Mouse (Mus musculus): ENCODE measurements around the gene Selenoo.

Gene Selenoo

DNA sequence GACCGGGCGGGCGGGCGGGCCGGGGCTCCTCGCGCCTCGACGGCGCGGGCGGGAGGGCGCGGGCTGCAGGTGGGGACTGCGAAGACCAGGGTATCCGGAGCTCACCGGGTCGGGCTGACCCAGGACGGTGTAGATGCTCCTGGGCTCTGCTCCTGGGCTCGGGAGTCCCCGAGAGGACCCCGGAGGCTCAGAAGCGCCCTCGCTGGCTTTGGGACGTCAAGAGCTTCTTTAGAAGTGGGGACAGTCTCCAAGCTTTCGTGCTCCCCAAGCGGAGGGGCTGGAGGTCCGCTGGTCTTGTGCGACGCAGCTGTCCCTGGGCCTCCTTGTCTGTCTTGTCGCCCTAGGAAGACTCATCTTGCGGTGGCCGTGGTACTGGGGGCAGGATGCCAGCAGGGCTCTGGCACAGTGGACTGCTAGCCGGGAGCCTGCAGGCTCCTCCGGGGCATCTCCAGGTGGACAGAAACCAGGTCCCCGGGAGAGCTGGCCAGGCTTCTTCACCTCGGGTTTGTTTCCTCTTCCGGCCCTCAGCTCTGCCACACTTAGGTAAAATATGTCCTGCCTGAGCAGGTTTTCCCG, 12.6 kb upstream of the Selenoo start:
- peak; percentile 58 for DNase-seq

DNA sequence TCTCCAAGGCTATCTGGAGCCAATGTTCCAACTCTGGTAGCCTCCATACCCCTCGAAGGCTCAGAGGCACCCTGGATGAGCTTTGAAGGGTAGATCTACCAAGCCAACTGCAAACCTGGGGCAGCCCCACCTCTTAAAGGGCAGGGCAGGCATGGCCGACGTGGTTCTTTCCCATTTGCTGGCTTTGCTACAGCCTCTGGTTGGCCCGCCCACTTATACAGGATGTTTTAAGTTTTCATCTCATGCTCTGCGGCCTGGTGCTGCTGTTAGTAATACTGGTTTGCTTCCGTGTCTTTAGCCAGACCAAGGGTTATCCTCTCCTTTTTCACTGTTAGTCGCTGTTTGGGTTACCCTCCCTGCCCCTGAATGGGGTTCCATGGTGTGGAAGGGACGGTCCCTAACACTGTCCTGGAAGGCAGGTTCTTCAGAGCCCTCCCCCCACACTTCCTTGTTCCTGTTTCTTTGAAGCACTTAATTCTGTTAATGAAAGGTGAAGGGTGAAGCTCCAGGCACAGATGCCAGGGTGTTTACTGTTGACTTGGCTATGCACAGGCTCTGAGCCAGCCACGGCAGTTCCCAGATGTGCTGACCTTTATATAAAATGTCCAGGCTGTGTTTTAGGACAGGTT, 10.6 kb upstream of the Selenoo start:
- DNase-seq = peak; percentile 90

DNA sequence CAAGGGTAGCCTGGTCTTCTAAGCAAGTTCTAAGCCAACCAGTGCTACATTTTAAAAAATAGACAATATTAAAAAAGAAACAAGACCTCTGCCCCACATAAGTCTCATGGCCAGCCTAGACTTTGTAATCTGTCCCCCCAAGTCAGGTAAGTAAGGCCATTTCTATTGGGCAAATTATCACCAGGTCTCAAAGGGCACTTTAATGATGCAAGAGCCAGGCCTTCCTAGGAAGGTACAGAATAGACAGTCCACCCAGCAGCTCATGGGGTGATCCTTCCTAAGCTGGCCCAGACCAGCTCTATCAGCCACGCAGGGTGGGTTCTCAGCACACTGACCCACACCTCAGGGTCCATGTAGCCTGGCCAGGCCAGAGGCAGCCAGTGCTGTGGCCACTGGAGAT, 5.0 kb upstream of the Selenoo start:
- no peak for DNase-seq

DNA sequence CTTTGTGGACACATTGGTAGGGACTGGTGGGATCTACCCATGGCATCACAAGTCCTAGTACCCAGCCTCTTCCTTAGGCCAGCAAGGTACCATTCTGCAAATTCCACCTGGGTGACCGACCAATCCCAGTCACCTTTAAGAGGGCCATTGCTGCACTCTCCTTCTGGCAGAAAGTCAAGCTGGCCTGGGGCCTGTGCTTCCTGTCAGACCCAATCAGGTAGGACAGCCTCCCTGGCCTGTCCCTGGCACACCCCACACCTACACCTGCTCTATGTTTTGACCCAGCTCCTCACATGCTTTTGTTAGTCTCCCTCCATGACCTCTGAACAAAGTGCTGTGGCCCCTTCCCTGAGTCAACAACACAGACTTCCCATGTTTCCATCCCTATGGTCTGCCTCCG, 4.1 kb upstream of the Selenoo start:
- DNase-seq = no peak

DNA sequence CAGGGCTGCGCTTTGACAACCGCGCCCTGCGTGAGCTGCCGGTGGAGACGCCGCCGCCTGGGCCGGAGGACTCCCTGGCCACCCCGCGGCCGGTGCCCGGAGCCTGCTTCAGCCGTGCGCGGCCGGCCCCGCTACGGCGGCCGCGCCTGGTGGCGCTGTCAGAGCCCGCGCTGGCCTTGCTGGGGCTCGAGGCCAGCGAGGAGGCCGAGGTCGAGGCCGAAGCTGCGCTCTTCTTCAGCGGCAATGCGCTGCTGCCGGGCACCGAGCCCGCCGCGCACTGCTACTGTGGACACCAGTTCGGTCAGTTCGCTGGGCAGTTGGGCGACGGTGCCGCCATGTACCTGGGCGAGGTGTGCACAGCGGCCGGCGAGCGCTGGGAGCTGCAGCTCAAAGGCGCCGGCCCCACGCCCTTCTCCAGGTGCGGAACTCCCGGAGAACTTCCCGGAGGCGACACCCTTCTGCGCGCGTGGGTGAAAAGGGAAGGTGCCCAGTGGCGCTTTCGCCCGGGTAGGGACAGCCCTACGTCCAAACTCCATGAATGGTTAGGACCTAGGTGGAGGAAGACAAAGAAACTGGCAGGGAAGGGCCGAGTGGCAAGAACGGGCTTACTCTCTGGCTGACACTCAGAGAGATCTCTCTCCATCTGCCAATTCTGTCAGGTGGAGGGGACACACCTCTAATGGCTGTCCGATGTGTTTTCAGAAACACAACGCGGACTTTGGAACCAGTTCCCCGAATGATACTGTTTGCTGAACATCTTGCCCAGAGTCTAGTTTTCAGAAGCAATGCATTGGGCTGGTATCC, 566 bp downstream of the Selenoo start:
- peak; percentile 63 for DNase-seq

DNA sequence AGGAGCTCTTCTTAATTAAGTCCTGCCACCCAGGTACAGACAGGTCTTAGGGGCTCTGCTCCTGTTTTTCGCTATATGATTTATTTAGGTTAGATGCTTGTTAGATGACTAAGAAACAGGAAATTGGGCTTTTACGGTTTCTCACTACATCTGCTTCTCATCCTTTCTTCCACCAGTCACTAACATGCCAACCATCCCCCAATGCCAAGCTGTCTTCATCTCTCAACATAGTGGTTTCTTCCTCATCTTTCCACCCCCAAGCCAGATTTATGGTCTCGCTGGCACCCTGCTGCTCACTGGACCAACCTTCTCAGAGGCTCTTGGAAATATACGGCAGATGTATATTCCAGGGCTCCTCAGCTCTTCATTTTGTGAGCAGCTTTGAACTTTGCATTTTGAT, 1.8 kb downstream of the Selenoo start:
- DNase-seq = no peak

DNA sequence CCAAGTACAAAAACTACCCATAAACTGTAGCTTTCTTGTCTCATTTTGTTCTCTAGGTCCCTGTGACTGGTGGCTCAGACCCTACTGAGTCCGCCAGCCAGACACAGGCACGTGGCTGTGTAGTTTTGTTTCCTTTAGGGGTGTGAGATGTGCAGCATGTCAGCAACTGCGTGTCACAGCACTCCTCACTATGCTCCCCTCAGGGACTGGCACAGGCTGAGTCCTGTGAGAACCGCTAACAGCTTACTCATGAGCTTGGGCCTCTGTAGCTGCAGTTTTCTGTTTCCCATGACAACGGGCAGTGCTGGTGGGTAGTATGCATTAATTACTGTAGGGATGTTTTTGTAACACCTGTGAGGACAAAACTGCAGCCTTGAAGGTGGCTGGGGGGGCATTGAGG, 3.3 kb downstream of the Selenoo start:
- no peak for DNase-seq

DNA sequence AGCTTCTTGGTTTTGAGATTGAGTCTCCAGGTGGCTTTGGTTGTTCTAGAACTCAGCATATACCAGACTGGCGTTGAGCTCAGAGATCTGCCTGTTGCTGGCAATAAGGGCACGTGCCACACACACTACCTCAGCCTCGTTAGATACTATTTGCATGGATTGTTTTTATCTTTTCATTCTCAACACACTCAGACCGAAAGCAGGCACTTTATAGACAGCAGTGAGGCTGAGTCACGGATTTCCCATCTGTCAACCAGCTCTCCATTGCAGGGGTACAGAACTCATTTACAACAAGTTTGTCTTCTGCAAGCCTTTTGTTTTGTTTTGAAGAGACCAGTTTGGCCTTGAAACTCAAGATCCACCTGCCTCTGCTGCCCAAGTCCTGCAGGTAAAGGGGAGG, 8.6 kb downstream of the Selenoo start:
- DNase-seq = no peak

DNA sequence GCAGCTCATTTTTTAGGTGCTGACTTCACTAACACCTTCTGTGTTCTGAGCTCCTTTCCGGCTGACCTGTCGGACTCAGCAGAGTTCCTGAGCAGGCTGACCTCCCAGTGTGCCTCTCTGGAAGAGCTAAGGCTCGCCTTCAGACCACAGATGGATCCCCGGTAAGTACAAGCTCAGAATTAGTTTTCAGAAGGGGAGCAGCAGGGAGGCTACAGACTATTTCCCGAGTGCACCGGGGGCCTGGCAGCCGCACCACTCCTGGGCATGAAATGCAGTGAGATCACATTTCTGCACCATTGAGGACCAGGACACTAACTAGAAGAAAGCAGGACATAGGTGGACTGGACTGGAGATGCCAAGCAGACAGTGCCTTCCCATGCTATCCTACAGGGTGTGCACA, 9.7 kb downstream of the Selenoo start:
- no peak for DNase-seq

DNA sequence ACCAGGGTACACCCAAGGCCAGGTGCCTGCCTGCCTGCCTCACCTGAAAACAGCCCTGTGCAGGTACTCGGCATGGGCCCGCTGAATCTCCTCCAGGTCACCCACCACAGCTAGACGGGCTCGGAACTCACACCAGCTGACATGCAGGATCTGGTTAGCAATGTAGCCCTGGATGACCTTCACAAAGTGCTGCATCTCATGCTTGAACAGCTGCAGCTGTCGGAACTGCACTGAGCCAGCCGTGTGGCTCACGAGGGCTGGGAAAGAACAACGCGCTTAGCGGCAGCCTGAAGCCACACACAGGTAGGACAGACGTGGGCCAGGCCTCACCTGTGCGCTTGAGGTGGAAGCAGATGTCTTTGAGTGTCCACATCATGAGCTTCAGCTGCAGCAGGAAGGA, 11.9 kb downstream of the Selenoo start:
- no peak for DNase-seq

DNA sequence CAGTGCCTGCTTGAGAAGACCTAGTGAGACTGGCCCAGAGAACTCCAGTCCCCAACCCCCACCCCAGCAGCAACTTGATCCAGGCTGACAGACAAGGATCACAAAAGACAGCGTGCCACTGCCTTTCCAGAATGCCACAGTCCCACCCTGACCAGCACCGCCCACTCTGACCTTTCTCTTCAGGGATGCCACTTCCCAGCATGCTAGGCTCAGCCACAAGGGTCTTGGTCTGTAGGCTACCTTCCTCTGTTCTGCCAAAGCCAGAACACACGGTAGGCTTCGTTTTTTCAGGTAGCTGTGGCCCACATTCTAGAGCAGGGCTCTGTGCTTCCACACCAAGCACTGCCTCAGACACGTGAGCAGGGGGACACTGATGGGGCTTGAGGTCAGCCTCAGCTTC, 13.8 kb downstream of the Selenoo start:
- no peak for DNase-seq

DNA sequence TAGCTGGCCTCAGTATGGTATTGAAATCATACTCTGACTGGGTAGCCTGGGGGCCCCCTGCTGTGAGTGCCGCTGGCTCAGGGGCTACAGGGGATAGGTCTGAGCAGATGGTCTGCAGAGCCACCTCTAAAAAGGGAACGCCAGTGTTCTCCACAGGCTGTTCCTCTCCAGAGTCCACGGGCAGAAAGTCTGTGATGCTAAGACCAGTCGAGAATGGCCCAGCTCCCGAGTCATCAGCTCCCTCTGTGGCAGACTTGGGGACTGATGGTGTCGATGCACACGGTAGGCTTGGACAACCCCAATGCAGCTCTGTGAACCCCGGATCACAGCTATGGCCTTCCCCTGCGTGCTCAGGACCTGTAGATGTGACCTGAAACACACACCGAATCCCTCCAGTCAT, 15.0 kb downstream of the Selenoo start:
- DNase-seq = no peak

DNA sequence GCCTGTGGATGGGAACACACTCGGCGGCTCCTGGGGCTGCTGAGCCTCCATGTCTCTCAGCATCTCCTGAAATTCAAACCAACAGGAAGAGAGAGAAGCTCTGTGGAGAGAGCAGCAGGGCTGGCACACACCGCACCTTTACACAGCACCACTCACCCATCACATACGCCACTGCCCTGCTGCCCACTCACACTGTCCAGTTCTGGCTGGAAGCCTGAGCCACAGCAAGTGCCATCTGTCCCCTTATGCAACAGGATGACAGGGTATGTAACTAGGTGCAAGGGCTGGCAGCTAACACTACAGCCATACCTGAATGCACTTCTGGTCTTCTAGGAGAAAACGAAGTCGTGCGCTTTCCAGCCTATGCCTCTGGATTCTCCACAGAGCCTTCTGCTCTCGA, 15.5 kb downstream of the Selenoo start:
- DNase-seq = no peak

DNA sequence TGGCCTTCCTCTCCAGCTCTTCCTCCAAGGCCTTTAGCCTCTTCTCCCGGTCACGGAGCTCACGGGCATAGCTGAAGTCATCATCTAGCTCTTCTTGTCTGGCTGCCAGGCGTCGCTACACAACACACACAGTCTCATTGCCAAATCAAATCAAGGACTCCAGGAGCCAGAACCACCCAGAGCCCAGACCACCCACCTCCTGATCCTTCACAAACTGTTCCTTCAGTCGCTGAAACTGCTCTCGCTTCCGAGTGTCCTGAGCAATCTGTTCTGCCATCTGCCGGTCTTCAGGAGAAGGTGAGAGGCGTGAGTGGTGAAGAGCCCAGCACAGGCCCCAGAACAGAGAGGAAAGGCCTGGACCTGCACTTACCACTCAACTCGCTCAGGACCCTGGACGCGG, 17.2 kb downstream of the Selenoo start:
- no peak for DNase-seq

DNA sequence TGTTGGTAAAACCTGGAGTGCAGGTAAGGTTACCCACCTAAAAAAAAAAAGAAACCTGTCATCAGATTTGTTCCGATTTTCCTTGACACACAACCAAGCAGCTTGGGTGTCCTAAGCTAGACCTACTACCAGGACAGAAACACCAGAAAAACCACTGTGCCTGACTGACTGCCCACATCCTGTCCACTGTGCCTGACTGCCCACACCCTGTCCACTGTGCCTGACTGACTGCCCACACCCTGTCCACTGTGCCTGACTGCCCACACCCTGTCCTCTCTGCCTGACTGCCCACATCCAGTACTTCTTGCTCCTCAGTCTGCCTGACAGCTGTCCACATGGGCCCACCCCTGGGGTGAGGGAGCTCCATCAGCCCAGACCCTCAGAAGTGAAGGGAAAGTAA, 18.1 kb downstream of the Selenoo start:
- no peak for DNase-seq

DNA sequence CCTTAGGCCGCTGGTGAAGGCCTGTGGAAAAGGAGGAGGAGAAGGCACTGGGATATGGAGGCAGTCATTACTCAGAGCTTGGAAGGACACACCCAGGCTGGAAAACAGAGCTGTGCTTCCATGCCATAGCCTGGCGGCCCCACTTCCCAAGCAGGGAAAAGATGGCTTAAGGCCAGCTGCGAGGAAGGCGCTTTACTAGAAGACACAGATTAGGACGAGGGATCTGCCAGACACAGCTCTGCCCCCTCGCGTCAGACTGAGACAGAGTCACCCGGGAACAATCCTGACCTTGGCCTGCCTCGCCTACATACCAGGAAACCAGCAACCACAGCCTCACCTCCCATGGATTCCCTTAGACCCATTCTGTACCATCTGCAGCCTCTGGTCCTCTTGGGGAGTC, 21.3 kb downstream of the Selenoo start:
- DNase-seq = no peak

DNA sequence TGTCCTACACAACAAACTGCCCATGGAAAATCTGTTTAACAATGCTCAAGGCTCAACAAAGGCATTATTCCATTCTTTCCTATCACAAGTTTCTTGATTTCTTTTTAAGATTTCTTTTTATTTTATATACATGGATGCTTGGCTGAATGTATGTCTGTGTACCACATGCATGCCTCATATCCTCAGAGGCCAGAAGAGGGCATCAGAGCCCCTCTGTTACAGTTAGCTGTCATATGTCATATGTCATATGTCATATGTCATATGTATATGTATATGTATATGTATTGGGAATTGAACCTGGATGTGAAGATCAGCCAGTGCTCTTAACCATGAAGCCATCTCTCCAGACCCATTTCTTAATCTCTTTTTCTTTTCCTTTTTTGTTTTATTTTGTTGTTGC, 29.1 kb downstream of the Selenoo start:
- no peak for DNase-seq

DNA sequence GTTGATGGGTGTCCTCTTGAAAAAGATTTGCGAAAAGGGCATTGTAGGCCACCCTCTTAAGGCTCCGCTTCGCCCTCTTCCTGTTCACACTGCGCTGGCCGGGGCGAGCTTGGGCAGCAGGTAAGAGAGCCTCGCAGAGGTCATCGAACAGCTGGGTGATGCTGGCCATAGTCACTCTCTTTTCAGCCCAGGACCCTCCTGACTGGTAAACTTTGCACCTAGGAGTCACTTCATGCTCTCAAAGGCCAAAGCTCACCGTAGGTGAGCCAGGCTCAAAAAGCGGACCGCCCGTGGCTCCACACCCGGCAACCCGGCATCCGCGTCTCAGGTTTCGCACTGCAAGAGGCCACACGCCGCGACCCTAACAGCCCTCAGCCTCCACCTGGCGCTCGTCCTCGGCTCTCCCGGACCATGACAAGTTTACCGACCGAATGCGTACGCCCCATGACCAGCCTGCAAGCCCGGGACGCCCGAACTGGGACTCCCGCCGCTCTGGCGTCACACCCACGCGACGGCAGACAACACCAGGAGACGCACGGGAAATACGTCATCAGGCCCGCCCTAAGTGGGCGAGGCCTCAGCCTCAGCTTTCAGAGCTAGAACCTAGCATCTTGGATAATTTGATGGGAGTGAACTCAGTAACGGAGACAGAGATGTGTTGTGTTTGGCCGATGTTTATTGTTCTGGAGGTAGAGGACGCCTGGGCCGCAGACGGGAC, 33.9 kb downstream of the Selenoo start, which contains the start of gene Tubgcp6:
TSS of gene Tubgcp6 (minus strand) at position 464 of the 718 bp plus-strand sequence.
- DNase-seq = peak; percentile 96

DNA sequence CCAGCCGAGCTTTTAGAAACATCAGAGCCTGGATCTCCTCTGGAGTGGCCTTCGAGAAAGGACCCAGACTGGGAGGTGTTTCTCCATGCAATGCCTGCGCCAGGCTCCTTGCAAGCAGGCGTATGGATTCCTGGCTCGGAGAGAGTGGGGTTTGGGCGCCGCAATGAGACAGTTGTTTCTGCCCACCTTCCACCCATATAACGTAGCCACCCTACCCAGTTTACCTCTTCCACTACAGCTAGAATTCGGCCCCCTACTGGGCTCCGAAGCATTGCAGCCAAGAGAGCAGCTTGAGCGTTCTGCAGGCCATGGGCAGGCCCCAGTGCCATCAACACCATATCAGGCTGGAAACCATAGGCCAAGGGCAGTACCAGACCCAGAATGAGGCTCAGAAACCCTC, 34.7 kb downstream of the Selenoo start:
- DNase-seq = no peak

DNA sequence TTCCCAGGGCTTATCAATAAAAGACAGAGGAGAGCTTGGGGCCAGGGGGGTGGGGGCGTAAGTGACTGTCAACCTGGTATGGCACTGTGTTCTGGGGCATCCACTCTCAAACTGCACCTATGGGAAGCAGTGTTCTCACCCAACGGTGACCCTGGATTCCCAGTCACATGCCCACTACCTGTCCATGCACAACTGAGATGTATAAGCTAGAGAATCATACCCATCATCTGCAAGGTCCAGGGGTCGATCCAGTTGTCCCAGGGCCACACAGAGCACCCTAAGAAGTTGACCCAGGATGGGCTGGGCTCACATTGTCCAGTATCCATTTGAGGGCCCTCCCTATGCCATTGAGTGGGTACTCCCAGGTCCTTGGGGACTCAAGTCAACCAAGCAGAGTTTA, 35.4 kb downstream of the Selenoo start:
- no peak for DNase-seq

DNA sequence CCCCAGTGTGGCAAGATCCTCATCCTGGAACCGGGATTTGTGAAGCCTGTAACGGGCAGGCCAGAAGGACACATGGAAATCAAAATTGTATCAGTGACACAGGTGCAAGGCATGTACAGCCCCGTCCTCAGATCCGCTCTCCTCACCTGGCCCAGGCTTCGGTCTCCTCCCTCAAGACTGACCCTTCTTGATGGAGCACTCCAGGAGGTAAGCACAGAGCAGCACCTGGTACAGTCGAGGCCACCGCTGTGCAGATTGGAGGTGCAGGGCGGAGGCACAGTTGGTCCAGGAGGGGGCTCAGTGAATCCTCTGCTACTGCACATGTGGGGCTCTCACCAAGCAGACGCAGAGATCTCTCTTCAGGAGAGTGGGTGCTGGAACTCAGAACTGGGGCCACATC, 36.5 kb downstream of the Selenoo start:
- no peak for DNase-seq

DNA sequence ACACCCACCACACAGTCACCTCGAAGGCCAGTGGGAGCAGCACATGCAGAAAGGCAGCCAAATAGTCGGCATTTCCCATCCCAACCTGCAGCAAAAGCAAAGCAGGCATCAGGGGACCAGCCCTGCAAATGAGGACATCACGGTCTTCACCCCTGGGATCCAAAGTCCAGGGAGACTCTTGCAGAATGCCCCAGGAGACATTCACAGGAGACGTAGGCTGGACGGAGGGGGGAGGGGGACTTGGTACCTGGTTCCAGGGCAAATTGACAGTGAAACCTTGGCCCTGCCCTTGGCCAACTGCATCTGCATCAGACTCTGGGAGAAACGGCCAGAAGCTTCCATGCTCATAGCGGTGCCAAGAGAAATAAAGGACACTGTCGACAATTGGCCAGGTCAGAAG, 37.7 kb downstream of the Selenoo start:
- DNase-seq = peak; percentile 83

DNA sequence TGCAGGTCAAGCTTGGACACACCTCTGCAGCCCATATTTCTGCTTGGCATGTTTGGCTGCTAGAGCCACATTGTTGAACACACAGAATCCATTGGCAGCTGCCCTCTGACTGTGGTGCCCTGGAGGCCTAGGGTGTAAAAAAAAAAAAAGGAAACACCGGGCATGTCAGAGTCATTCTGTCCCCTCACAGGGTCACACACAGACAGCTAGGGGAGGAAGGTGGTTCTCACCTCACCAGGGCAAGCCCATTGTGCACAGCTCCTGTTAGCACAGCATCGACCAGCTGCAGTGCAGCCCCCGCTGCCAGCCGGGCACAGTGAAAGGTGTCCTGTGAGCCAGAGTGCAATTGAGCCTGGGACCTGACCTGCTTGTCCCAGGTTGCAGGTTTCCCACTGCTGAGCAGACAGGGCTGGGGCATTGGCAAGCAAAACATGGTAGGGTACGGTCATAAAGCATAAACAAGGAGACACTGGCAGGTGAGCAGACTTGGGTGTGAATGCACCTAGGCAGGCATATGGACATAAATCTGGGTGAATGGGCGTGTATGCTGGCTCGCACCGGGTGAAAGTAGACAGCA, 38.6 kb downstream of the Selenoo start:
- no peak for DNase-seq
